Mouse (Mus musculus) 416B (cell line): ENCODE data around the gene Slc25a18.
"Not testable (repeated sequence)": the region's sequence is repeated elsewhere in the genome, so short reads cannot be mapped to it uniquely, and the experiment has no call there.

Experiments used
- DNase-seq: peaks from one replicate; pipeline ENCODE4 v3.0.0; 2011; ENCODE audit warnings: low read depth

The Slc25a18 gene

DNA sequence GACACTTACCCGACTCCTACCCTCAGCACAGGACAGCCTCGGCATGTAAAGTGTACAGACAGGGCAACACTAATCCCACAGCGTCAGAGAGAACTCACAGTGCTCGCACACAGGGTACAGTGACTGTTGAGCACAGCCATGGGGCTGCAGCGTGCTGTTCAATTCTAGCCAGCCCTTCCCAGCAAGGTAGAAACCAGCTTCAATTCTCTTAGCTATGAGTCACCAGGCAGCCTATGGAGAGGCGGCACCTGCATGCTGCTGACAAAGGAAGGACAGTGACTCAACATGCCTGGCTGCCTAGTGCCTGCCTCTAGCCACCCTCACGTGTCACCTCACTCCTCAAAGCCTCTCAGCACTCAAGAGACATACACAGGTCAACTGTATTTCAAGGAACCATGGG lies 24.6 kb downstream of the Slc25a18 start:
- DNase-seq = peak; percentile 54

DNA sequence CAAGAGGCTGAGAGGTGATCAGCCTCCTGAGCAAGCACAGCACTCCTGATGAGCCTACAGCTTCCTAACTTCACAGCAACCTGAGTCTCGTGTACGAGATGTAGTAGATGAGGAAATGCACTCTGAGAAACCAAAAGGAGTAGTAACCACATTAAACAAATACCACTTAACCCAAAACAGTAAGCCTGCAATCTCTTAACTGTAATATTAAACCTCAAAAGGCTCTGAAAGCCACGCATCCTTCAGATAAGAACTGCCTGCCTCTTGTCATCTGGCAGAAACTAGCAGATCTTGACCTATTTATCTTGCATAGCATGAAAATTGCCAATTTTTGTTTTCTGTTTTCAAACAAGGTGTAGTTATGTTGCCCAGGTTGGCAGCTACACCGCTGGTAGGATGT lies 25.5 kb downstream of the Slc25a18 start:
- peak; percentile 50 for DNase-seq

DNA sequence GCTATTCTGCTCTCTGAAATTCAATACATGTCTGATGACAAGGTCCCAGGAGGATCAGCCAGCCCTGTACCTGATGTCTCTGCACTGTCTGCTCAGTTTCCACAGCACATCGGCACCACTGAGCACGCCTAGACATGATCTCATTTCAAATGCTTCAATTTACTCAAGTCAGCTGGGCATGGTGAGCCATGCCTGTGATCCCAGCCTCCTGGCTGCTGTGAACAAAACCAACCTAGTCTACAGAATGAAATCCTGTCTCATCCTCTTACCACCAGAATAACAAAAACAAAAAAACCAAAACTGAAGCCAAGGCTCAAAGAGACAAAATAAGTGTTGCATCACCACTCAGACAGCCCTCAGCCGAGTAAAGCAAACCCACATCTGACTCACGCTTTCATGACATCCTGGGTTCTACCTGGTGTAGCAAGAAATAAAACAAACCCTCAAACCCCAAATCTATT lies 26.2 kb downstream of the Slc25a18 start:
- peak; percentile 89 for DNase-seq

DNA sequence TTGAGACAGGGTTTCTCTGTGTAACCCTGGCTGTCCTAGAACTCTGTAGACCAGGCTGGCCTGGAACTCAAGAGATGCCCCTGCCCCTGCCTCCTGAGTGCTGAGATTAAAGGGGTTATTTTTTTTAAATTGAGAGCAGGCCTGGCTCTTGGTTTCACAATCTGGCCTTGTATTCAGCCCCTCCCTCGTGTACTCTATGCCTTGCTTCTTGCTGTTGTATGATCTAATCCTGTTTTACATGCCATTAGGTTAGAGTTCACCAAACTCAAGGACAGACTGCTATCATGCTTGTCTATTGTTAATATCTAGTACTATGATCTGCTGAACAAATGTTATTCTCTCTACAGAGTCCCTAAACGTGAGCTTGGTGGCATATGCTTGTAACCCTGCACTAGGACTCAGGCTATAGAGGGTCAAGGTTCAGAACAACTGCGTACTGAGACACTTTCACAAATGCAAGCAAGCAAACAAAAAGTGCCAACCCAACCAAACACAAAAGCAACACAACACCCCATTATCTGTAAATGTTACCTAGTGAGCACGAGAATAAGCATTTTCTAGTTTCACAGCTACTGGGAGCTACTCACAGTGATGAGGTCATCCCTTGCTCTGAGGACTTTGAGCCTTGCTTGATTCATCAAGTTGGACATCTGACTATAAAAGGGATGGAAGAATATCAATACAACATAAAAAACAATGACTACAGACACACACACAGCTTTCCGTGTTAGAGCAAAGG lies 33.8 kb downstream of the Slc25a18 start:
- no peak for DNase-seq

DNA sequence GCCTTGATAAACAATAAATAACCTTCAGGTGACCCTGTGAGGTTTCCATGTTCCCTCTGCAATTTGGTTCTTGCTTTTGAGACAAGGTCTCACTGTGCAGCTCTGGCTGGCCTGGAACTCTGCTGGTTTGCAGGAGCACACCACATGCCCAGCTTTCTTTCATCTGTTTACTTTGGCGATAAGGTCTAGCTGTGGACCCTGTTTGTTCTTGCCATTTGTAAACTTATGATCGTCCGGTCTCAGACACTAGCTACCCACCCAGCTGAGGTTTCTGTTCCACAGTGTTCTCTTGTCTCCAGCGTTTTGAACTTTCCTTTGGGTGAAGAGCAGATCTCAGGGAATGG lies 34.3 kb downstream of the Slc25a18 start:
- DNase-seq = no peak

DNA sequence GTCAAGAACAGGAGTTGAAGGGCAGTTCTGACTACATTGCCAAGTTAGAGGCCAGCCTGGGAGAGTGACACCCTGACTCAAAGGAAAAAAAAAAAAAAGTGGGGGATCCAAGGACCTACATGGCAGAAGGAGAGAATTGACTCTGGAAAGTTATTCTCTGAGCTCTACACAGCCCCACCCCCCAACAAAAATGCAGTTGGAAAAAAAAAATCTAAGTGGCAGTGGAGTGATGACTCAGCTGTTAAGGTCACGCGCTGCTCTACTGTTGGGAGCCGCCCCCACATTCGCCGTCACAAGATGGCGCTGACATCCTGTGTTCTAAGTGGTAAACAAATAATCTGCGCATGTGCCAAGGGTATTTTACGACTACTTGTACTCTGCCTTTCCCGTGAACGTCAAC lies 38.6 kb downstream of the Slc25a18 start:
- DNase-seq = not testable (repeated sequence)

DNA sequence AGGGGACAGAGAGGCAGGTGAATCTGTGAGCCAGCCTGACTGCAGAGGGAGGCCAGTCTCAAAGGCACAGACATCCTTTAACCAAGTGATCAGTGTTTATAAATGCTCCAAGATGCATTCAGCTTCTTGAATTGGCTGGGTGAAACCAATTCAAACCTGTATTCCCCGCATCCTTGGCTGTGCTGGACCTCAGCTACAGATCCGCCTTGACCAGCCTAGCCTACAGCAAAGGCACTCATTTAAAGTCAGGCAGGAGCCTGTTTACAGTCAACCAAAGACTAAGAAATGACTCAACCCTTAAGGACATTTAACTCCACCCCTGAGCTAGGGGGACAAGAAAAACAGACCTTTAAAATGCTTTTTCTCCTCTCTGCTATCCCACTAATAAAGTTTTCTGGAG lies 45.9 kb downstream of the Slc25a18 start:
- no peak for DNase-seq

DNA sequence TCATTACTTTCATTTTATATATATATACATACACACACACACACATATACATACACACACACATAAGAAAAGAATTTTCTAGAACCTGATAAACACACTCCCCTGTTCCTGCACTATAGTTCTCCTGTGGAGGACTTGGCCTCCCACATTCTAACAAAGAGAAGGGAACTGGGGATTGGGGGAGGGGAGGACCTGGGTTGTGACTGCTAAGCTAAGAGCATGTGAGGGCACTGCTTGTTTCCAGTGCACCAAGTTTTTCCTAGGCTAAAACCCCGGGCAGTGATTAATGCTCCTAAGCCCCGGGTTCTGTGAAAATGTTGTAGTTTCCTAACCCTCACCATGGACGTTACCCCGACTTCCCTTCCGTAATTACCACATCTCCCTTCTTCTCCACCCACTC lies 46.8 kb downstream of the Slc25a18 start:
- DNase-seq = peak; percentile 39

DNA sequence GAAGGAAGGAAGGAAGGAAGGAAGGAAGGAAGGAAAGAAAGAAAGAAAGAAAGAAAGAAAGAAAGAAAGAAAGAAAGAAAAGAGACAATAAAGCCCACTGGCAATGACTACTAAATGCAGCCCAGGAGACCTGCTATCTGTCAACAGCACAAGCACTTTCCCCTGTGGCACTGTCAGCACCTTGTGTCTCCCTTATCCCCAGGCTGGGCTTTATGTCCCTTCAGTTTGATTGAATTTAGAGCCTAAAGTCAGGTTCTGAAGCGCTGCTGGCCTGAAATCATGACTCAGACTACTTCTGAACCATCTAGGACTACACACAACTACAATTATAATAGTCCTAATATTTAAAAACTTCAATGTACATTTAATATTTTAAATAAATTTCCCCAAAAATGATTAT lies 47.6 kb downstream of the Slc25a18 start:
- no peak for DNase-seq

DNA sequence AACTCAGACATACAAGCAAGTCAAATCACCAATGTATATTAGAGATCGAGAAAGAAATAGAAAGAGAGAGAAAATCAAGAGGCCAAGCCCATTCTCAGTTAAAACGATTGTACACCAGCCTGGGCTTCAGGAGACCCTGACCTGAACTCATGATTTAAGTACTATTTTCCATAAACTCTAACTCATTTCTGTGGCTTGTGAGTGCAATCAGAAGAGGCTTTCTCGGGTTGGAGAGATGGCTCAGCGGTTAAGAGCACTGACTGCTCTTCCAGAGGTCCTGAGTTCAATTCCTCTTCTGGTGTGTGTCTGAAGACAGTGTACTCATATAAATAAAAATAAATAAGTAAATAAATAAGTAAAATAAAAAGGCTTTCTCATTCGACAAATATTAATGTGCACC lies 48.3 kb downstream of the Slc25a18 start:
- peak; percentile 32 for DNase-seq

DNA sequence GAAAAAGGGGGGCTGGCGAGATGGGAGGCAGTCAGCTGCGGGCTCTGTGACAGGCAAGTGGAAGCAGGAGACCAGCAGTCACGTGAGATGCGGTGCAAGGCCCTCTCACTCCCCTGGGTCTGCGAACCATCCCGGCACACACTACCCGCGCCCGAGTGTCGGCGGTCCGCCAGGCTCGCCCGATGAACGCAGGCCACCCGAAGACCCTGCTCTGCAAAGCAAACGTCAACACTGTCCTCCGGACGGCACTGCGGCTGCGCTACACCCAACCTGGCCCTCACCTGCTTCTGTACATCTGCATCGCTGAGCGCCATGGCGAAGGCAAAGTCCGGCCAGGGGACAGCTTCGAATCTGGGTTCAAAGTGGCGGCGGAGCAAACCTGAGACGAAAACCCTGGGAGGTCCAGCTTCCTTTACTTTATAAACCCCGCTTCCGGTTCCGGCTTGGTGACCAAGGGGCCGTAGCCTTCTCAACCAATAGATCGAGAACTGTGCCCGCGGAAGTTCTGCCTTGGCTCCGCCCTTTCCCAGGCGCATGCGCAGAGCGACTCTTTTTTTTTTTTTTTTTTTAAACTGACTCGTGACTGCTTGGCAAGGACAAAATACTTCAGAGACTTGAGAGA lies 49.0 kb downstream of the Slc25a18 start, which contains the start of gene Atp6v1e1:
Gene Atp6v1e1 (minus strand): TSS at position 487 of the 622 bp plus-strand sequence.
- peak; percentile 98 for DNase-seq

DNA sequence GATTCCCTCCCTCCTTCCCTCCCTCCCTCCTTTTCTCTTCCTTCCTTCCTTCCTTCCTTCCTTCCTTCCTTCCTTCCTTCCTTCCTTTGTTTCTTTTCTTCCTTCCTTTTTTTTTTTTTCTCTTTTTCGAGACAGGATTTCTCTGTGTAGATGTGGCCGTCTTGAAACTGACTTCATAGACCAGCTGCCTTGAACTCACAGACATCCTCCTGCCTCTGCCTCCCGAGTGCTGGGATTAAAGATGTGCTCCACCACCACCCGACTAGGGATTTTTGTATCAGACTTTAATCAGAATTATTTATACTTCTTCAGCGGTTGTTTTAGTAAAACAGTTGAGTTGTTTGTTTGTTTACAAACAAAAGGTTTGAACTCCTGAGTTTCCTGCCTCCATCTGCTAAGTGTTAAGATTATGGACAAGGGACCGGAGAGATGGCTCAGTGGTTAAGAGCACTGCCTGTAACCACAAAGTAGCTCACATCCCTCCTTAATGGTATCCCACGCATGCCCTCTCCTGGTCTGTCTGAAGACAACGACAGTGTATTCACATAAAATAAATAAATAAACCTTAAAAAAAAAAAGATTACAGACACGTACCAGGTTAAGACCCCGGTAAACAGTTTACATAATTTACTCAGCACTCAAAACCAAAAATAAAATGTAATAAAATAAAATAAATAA lies 49.7 kb downstream of the Slc25a18 start:
- peak; percentile 70 for DNase-seq

DNA sequence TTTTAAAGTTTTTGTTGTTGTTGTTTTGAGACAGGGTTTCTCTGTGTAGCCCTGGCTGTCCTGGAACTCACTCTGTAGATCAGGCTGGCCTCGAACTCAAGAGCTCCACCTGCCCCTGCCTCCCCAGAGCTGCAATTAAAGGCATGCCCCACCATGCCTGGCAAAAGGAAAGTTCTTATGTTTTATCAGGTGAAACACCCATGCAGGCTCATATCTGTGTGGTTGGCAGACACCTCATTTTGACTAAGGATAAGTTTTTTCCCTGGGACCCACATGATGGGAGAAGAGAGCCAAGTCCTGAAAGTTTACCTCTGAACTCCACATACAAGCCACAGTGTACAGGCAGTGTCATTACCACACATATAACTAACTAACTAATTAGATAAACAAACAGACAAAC lies 56.7 kb downstream of the Slc25a18 start:
- no peak for DNase-seq

DNA sequence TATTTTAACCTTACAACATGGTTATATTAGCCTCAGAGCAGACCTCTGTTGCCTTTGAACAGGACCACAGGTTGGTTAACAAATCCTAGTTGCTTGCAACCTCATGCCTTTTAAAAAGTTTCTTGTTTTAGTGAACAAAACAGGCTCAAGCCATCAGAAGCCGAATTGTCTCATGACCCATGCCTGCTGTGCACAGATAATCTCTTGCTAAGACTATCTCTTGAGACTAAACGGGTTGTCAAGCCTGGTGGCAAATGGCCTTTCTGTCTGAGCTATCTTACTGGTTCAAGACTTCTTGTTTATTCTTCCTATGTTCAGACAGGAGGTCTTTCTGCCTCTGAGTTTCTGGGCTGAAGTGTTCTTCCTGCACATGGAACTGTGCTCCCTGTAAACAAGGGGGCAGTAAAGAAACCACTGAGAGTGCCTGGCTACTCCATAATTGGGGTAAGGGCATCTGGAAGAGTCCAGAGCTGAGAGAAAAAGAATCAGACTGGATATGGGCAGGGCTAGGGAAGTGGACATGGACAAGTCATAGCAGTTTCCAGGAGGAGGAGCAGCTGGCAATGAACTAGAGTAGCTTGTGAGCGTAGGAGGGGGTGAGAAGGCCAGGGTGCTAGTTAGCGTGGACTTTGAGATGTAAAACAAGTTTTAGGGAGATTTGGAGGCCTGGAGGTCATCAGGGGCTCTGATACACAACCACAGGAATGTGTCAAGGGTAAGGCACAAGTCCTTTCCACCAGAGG lies 57.7 kb downstream of the Slc25a18 start:
- no peak for DNase-seq

DNA sequence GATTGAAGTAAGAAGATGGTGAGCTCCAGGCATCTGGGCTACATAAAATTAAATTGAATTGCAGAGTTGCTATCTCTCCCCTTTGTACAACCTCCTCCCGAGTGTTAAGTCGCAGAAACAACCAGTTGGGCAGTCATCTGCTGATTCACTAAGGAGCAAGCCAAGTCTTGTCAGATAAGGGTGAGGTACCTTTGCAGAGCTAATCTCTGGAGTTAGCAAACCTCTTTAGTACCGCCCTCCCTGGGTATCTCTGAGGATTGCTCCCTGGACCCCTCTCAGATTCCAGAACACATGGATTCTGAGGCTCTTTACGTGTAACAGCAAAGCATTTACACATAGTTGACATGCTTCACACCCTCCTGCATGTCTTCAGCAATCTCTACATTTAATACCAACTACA lies 58.7 kb downstream of the Slc25a18 start:
- no peak for DNase-seq

DNA sequence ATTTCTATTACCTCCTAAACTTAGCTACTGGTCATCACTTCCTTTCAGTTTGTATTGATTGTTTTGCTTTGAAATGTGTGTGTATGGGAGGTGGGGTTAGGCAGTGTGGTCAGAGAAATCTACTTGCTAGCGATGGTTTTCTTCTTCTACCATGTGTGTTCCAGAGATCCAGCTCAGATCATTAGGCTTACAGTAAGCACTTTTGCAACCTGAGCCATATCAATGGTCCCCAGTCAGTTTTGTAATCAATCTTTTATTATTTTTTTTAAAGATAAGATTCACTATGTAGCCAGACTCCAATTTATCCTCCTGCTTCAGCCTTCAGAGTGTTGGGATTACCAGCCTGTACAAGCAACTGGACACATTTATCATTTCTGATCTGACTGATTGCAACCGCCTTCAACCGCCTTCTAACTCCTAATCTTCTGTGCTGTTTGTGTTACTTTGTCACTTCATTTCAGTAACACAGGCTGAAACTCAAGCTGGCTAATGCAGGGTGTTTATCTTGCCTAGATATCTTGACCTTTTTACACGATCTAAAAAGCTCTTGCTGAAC lies 61.5 kb downstream of the Slc25a18 start:
- no peak for DNase-seq

DNA sequence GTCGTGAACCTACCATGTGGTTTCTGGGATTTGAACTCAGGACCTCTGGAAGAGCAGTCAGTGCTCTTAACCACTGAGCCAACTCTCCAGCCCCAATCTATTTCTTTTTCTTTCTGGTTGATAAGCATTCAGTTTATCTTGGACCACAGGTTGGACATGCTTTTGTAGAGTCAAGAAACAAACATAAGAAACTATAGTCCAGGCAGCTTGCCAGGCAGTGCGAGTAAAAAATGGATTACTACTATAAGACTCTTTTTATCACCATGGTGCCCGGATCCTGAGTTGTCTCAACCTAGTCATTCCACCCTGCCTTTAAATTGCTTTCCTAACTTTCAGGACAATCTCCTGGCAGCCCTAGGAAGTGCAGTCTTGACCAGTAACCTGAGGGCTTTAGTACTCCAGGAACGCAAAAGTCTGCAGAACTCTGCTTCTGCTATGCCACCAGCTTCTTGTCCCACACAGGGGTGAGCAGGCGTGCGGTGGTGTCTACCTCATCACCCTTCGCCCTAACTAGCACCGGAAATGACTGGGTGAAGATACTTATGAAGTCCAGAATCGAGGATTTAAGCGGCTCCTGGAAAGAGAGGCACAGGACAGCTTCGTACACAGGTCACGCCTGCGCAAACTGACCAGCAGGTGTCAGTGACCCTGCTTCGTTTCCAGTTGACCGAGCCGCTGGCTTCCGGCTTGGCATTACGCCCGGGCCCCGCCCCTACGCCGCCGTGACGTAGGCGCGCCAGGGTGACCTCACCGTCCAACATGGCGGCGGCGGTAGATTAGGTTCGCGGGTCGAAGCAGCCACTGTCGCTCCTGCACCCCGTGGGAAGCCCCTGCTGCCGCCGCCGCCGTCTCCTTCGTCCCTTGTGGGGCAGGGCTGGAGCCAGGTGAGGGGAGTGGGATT lies 62.3 kb downstream of the Slc25a18 start, which contains the start of gene Bcl2l13:
Gene Bcl2l13 (plus strand): TSS at position 739 of the 901 bp plus-strand sequence.
- peak; percentile 96 for DNase-seq

DNA sequence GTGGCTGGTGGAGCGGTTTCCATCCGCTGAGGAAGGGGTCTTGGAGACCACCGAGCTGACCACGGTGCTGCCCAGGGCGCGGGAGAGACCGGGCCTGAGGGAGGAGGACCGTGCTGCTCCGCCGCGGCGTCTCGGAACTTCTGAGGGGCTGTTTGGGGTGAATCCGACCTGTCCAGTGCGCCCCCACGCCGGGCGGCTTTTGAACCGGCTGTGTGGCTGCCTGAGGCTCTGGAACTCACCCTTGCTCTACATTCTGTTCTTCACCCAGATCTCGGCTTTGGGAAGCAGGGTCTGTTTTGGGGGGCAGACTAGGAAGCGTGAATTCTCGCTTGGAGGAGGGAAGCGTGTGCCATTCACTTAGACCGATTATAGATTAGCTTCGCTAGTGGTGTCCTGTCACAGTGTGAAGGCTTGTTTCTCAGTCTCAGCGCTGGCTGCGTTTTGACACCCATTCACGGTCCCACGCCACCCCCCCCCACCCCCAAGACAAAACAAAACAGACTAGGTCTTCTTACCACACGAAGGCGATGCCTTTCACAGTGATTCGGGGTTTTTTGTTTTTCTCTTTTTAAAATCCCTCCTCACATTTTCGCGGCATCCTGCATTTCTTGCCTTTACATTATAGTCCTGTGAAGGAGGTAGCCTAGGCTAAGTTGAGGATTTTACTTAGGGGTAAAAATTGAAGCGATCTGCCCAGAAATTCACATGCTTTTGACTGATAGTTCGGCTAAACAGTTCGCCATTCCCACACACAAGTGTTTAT lies 63.2 kb downstream of the Slc25a18 start:
- peak; percentile 69 for DNase-seq

DNA sequence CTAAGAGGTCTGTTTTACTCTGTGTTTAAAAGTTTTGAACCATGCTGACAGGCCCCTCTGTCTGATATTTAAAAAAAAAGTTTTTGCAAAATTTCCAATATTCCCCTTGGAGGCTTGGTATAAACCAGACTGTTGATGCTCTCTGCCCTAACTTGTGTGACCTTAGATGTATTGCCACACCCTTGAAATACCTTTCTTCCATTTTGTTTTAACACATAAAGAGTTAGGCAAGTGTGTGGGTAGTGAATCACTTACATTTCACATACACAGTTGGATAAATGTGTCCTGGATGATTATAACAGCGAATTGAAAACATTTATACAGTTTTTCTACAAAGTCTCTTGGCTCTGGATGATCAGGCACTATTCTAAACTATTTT lies 63.8 kb downstream of the Slc25a18 start:
- peak; percentile 78 for DNase-seq

DNA sequence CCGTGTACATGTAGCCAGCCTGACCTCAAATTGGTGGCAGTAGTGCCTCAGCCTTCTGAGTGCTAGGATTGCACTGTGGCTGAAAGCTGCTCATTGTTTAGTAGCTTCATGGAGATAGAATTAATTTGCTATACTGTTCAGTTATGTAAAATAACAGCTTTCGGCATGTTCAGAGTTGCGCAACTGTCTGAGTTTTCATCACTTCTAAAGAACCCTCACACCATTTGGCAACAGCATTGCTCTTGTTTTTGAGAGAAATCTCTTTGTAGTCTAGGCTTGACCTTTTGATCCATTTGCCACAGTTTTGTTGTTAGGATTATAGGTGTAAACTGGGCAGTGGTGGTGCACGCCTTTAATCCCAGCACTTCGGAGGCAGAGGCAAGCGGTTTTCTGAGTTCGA lies 66.9 kb downstream of the Slc25a18 start:
- DNase-seq = peak; percentile 75
